Mouse (Mus musculus) ES-E14 (cell line): ENCODE measurements around the gene Rnf182.

ENCODE experiments used
- CHD2 ChIP-seq: IDR thresholded peaks from 2 replicates; pipeline ENCODE4 v1.6.1; 2014; ENCODE audit warnings: mild to moderate bottlenecking, low read depth, low read length, inconsistent platforms
- MAFK ChIP-seq: IDR thresholded peaks from 2 replicates; pipeline ENCODE4 v1.6.1; 2014; ENCODE audit warnings: mild to moderate bottlenecking, low read depth, low read length, inconsistent platforms; ENCODE audit not compliant: insufficient read depth

GRCm38 (mm10) chr13:43603042-43603441 lies 12.5 kb upstream of the Rnf182 start:
- no peak for TF ChIP-seq CHD2
- no peak for TF ChIP-seq MAFK
